Mouse (Mus musculus) testis, adult 2 months (tissue): ENCODE results near the gene Syt9. TPM values are rescaled to one million over a fixed set of nuclear protein-coding genes. Genes with fewer than 3 reads are reported as not detected.

ENCODE experiments used
- H3K27ac ChIP-seq: fragments of 200-500 bp; 2 replicates; pipeline ENCODE4 v1.5.1; 2012; ENCODE audit warnings: low read depth, low read length; ENCODE audit not compliant: control insufficient read depth, insufficient read depth
- H3K27me3 ChIP-seq: fragments of 200-500 bp; 2 replicates; pipeline ENCODE4 v1.6.1; 2012; ENCODE audit warnings: mild to moderate bottlenecking, low read length, moderate library complexity; ENCODE audit not compliant: control insufficient read depth, insufficient read depth
- H3K36me3 ChIP-seq: fragments of 200-500 bp; 2 replicates; pipeline ENCODE4 v1.6.1; 2012; ENCODE audit warnings: mild to moderate bottlenecking, low read length; ENCODE audit not compliant: control insufficient read depth, insufficient read depth
- H3K4me1 ChIP-seq: fragments of 200-500 bp; 2 replicates; pipeline ENCODE4 v1.6.1; 2012; ENCODE audit warnings: low read length; ENCODE audit not compliant: control insufficient read depth, insufficient read depth
- H3K4me3 ChIP-seq: fragments of 200-500 bp; 2 replicates; pipeline ENCODE4 v1.5.1; 2012; ENCODE audit warnings: low read depth, mild to moderate bottlenecking, low read length, moderate library complexity, mixed read lengths; ENCODE audit not compliant: control insufficient read depth
- CTCF ChIP-seq: fragments of 200-500 bp; IDR thresholded peaks from 2 replicates; pipeline ENCODE4 v1.5.1; 2012; ENCODE audit warnings: low read depth, mild to moderate bottlenecking, inconsistent platforms, low read length, moderate library complexity; ENCODE audit not compliant: control insufficient read depth, insufficient read depth, insufficient replicate concordance
- POLR2A ChIP-seq: fragments of 200-500 bp; IDR thresholded peaks from 2 replicates; pipeline ENCODE4 v1.6.1; 2012; ENCODE audit warnings: low read depth, mild to moderate bottlenecking, inconsistent platforms, low read length, moderate library complexity; ENCODE audit not compliant: control insufficient read depth
- polyA plus RNA-seq: library from polyadenylated mRNA; depleted of rRNA; stranded (reverse); fragments of >200 nt; gene quantifications from 2 replicates; pipeline ENCODE4 v1.2.3, GENCODE M21; 2012

The Syt9 gene
- polyA plus RNA-seq, 1 experiment: 2.0 TPM

DNA sequence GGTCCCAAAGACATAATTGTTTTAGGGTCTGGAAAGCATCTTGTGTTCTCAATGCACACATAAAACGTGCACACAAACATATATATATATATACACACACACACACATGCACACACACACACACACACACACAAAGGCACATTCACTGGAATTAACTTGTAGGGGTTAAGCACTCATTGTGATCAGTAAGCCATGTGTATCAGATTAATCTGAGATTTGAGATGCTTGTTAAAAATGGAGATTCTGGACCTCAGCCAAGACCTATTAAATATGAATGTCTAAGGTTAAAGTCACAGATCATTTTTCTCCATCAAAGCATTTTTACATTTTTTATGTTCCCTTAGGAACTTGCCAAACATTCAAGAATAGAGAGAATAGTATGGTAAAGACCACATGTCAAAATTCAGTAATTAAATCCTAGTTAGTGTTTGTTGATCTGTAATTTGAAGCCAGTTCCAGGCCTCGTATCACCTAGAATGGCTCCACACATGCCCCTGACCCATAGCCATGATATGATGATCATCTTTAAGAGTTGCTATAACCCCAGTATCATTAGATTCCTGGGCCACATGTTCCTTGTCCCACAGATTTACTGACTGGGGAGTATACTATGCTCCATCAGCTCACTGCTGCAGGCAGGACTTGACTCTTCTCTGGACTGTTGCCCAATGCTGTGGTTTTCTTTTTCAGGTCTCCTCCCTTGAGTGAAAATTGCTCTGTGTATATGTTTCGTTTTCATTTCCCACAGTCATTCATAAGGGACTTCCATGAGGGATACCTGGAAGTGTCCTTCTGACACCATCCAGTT, 46.7 kb downstream of the Syt9 start:
- no peak for TF ChIP-seq POLR2A
- TF ChIP-seq CTCF: no peak
- H3K36me3 ChIP-seq: no peaks in the 10 kb centered on the region
- no peaks in the 10 kb centered on the region for H3K27me3 ChIP-seq

DNA sequence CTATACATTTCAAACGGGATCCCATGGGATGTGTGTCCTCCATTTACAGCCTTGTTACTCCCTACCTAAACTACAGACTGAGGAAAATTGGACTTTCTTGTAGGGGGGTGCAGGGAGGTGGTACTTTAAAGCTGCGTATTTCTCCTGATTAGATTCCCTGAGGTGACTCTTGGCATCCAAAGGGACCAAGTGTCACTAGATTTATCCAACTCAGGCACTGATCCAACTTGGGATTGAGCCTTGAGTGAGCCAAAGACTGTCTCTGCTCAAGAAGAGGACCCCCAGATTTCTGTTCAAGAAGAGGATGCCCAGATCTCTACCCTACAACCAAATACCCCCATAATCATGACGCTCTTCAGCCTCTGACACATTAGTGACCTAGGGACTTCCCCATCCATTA, 66.9 kb downstream of the Syt9 start:
- Histone ChIP-seq H3K4me1 (no peaks in the 10 kb centered on the region), H3K4me3 (no peak overlapping the region), H3K27ac (no peak overlapping the region), H3K36me3 (no peaks in the 10 kb centered on the region), H3K27me3 (no peaks in the 10 kb centered on the region)
- no peak for TF ChIP-seq POLR2A
- TF ChIP-seq CTCF: no peak

More for the DNA sequence above, 46.7 kb downstream of the Syt9 start:
- H3K4me3 ChIP-seq: no peak overlapping the region
- no peaks in the 10 kb centered on the region for H3K4me1 ChIP-seq
- no peak overlapping the region for H3K27ac ChIP-seq

- Histone ChIP-seq H3K4me1 (no peaks in the 10 kb centered on the region), H3K4me3 (no peak overlapping the region), H3K27me3 (no peaks in the 10 kb centered on the region), H3K36me3 (no peaks in the 10 kb centered on the region), H3K27ac (no peak overlapping the region)
- TF ChIP-seq POLR2A: no peak
- no peak for TF ChIP-seq CTCF
These were observed 74.1 kb downstream of the Syt9 start for GRCm38 (mm10) chr7:107444579-107444978.

GRCm38 (mm10) chr7:107454660-107455059, 84.1 kb downstream of the Syt9 start:
- H3K27me3 ChIP-seq: no peaks in the 10 kb centered on the region
- no peaks in the 10 kb centered on the region for H3K4me1 ChIP-seq
- TF ChIP-seq POLR2A (no peak), CTCF (no peak)

DNA sequence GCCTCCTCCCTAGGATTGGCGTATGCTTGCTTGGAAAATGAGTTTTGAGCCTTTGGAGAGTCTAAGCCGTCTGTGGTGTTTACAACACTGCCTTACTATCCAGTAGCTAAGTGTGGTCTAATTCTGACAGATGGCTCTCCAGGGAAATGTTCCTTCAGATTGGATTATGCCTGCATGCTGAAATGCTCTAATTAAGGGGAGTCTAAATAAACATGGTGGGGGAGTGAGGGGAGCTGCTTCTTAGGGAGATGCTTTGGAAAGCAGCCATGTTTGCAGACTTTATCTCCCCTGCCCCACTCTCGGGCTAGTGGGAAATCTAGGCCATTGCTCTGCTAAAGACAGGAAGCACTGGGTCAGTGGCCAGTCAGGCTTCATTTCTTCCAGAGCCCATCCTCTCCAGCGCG, 84.6 kb downstream of the Syt9 start:
- Histone ChIP-seq H3K27ac (no peak overlapping the region), H3K27me3 (no peaks in the 10 kb centered on the region), H3K4me1 (no peaks in the 10 kb centered on the region), H3K4me3 (no peak overlapping the region), H3K36me3 (no peaks in the 10 kb centered on the region)
- TF ChIP-seq CTCF (no peak), POLR2A (no peak)

More at GRCm38 (mm10) chr7:107454660-107455059, 84.1 kb downstream of the Syt9 start:
- Histone ChIP-seq H3K36me3 (no peaks in the 10 kb centered on the region), H3K4me3 (no peak overlapping the region), H3K27ac (no peak overlapping the region)

- no peak overlapping the region for H3K4me3 ChIP-seq
- no peak for TF ChIP-seq CTCF
- no peak for TF ChIP-seq POLR2A
These were observed 90.6 kb downstream of the Syt9 start for GRCm38 (mm10) chr7:107461167-107461566.

DNA sequence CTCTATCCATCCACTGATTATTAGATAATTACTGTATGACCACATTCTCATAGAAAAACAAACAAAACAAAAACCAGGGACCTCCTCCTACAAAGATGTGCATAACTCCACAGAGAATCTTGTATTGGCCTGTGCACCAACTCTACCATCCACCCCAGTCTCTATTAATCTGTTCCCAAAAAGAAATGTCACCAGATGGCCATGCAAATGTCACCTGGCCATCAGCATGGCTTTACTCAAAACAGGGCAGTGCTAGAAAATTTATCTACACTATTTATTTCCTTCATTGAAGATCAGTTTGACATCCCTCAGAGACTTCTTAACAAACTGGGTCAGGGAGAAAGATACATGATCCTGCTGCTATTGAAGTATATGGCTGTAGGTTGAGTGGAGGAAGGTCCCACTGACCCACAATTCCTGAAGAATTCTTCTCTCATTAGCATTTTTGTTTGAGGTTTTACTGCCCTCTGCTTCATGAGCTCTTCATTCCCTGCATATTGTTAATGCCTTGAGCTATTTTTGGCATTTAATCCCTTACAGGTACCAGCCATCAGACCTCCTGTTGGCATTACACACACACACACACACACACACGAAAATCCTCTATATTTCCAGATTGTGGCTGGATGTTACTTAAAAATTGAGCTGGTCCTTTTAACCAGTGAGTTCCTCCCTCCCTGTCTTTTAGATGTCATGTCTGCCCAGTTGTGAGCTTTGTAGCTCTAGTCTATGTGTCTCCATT, 91.3 kb downstream of the Syt9 start:
- H3K27ac ChIP-seq: no peak overlapping the region
- no peak for TF ChIP-seq CTCF
- no peak for TF ChIP-seq POLR2A
- H3K27me3 ChIP-seq: no peaks in the 10 kb centered on the region
- no peak overlapping the region for H3K4me3 ChIP-seq
- no peaks in the 10 kb centered on the region for H3K36me3 ChIP-seq
- H3K4me1 ChIP-seq: no peaks in the 10 kb centered on the region

More at GRCm38 (mm10) chr7:107461167-107461566, 90.6 kb downstream of the Syt9 start:
- H3K27ac ChIP-seq: no peak overlapping the region
- H3K4me1 ChIP-seq: no peaks in the 10 kb centered on the region
- H3K36me3 ChIP-seq: no peaks in the 10 kb centered on the region
- H3K27me3 ChIP-seq: no peaks in the 10 kb centered on the region

GRCm38 (mm10) chr7:107462962-107463361, 92.4 kb downstream of the Syt9 start:
- Histone ChIP-seq H3K4me1 (no peaks in the 10 kb centered on the region), H3K27ac (no peak overlapping the region), H3K36me3 (no peaks in the 10 kb centered on the region), H3K27me3 (no peaks in the 10 kb centered on the region), H3K4me3 (no peak overlapping the region)
- TF ChIP-seq POLR2A (no peak), CTCF (no peak)
